Mouse (Mus musculus) C3H10T1/2 (cell line): ENCODE measurements around the gene Eloa. TPM values are rescaled to one million over a fixed set of nuclear protein-coding genes. Genes with fewer than 3 reads are reported as not detected.

Experiments
- polyA plus RNA-seq, 2 experiments: library from polyadenylated mRNA; unstranded; fragments of >200 nt; fragmentation: generic; extraction: Trizol; gene quantifications; one replicate each; pipeline ENCODE4 v1.2.1; 2012; ENCODE audit warnings: missing spikeins in 2 of 2

Gene Eloa
- polyA plus RNA-seq, result 10 to 100 TPM in 1 of 2 experiments, 1 to 10 TPM in 1; 3.0 to 16.7 TPM

DNA sequence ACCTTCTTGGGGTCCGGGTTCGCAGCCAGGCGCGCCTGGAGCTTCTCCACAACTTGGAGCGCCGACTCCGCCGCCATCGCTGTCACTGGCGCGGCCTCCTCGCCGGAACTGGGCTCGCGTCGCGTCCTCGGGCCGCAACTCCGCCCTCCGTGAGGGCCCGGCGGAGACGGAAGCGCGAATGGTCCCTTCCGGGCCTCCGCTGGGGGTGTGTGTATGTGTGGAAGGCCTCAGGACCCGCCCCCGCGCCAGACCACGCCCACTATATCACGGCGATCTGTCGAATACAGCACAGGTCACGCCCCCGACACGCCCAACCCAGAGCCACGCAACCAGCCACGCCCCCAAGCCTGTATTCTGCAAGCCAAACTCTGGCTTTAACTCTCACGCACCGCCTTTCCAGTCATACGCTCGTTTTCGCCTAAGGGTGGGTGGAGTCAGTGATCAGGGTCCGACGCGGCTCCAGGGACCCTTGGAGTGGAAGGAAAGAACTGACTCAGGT lies at the start of gene Eloa:
Gene Eloa (minus strand): TSS at position 215 of the 499 bp plus-strand sequence.

DNA sequence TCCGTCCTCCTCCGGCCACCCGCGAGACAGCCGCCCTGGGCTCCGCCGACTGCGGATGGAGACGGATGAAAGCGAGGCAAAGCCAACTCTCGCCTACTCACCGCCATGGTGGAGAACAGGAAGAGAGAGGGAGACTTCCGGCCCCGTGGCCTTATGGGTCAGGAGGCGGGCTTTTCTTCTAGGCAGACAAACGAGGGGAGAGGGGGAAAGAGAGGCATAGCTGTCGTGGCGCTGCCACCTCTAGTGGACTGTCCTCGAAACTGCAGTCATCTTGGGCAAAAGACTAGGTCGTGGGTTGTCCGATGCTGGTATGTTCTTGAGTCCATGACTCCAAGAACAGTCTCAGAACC lies 31.7 kb upstream of the Eloa start, which contains the start of gene Rpl11:
Gene Rpl11 (minus strand): TSS at position 182 of the 350 bp plus-strand sequence.

DNA sequence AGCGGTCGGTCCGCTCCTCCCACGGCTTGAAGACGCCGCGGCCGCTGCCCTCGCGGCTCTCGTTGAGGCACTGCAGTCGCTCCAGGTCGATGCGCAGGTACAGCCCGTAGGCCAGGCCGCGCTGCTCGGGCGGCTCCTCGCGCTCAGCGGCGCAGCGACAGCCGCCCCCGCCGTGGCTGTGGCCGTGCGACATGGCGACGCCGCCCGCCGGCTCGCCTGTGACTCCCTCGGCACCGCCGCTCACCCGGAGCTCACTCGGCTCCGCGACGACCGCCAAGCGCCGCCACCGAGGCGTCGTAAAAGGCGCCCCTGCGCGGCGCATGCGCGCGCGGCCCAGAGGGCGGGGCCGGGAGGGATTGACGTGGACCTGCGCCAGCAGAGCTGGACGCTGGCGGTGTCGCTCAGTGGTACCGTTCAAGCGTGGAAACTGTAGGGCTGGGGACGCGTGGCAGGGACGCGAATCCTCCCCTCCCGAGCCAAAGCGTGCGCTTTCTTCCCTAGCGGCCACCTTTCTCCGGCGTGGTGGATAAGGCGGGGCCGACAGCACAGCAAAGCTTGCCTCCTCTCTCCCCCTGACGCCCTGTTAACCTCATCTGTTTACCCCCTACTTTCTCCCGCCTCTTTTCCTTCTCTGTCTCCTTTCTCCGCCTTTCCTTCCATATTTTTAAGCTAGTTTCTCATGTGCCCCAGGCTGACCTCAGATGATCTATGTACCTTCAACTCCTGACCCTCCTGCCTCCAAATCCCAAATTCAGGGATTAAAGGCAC lies 34.4 kb downstream of the Eloa start, which contains the start of gene Pithd1:
Gene Pithd1 (minus strand): TSS at position 322 of the 768 bp plus-strand sequence.

DNA sequence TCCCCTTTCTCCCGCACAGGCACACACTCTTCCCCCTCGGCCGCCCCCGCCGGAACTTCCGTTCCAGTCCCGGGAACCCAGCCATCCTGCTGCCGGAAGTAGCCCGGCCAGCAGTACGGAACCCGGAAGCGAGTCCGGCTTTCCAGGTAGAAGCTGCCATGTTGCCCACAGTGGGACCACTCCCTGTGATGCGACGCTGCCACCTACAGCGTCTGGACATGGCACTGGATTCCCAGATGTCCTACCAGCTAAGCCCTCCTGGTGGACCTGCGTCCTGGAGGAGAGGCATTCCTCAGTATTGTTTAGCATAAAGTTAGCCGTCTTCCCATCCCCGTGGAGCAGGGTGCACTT lies 49.0 kb downstream of the Eloa start, which contains the start of gene Lypla2:
Gene Lypla2 (minus strand): TSS at position 71 of the 351 bp plus-strand sequence.

DNA sequence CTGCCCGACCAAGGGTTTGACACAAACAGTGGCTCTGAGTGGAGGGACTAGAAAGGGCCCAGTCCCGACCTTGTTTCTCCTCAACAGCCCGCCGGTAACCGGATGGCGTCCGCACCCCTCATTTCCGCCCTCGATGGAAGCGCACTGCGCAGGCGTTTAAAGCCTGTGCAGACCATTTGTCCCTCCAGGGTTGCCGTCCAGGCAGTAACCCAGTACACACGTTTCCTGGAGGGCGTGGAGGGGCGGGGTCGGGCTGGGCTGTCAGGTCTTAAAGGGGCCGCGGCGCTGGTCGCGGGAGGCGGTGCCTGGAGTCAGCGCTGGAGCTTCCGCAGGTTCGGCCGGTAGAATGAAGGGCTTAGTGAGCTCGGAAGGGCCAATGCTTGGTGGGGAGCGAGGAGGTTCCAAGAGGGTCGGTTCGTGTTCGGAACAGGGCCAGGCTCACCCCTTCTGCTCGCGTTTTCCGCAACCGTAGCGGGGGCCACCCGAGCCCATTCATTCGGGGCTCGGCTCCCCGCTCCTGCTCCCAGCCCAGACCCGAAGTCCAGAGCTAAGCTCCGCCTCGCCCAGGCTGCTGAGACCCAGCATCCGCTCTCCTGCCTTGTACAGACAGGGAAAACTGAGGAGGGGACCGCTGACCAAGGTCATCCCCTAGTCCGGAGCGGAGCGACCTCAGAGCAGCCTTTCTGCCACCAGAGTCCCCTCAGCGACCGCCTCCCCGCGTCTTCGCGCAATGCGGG lies 57.9 kb downstream of the Eloa start, which contains the start of gene Gale:
Gene Gale (plus strand): TSS at position 271 of the 737 bp plus-strand sequence.

Other genes with a start within 250 kb of the Eloa start
- gene Srsf10, start 166.0 kb downstream of the Eloa start, polyA plus RNA-seq, result 10 to 100 TPM in 1 of 2 experiments, 1 to 10 TPM in 1; 7.7 to 12.7 TPM
- gene Pnrc2, start 147.9 kb downstream of the Eloa start, polyA plus RNA-seq, result 10 to 100 TPM in 1 of 2 experiments, 1 to 10 TPM in 1; 1.0 to 43.9 TPM
- gene Cnr2, start 126.4 kb downstream of the Eloa start, polyA plus RNA-seq, result under 1 TPM in 1 of 2 experiments, not detected in 1; 0.04 TPM
- gene Fuca1, start 101.0 kb downstream of the Eloa start, polyA plus RNA-seq, result 100 to 1,000 TPM in 1 of 2 experiments, 10 to 100 TPM in 1; 74.8 to 183 TPM
- gene Hmgcl, start 75.3 kb downstream of the Eloa start, polyA plus RNA-seq, result 10 to 100 TPM; 19.6 to 44.9 TPM
- gene Gale, start 58.0 kb downstream of the Eloa start, polyA plus RNA-seq, result 10 to 100 TPM; 26.2 to 35.1 TPM
- gene Lypla2, start 49.1 kb downstream of the Eloa start, polyA plus RNA-seq, result 10 to 100 TPM; 57.3 to 66.3 TPM
- 10 to 100 TPM; 25.4 to 35.3 TPM for gene Pithd1, start 34.5 kb downstream of the Eloa start, polyA plus RNA-seq
- gene Rpl11, start 31.7 kb upstream of the Eloa start, polyA plus RNA-seq, result 1,000 to 10,000 TPM; 1,860 to 3,283 TPM
- 100 to 1,000 TPM; 104 to 264 TPM for gene Id3, start 121.7 kb upstream of the Eloa start, polyA plus RNA-seq
- 1 to 10 TPM in 1 of 2 experiments, under 1 TPM in 1; 0.73 to 2.0 TPM for gene E2f2, start 150.6 kb upstream of the Eloa start, polyA plus RNA-seq
- 10 to 100 TPM in 1 of 2 experiments, 1 to 10 TPM in 1; 1.4 to 11.2 TPM for gene Asap3, start 184.6 kb upstream of the Eloa start, polyA plus RNA-seq
- gene Tcea3, start 226.0 kb upstream of the Eloa start, polyA plus RNA-seq, result 1 to 10 TPM; 3.8 to 9.2 TPM